Mouse (Mus musculus): ENCODE results near the gene Dhfr. TPM values are rescaled to one million over a fixed set of nuclear protein-coding genes. Genes with fewer than 3 reads are reported as not detected.

Gene Dhfr
- total RNA-seq, 2 experiments from 2014 or later: 7.9 to 8.4 TPM

- DNase-seq: no peak
Observed at GRCm38 (mm10) chr13:92393047-92393661, 38.6 kb downstream of the Dhfr start.

GRCm38 (mm10) chr13:92398491-92399384 lies 44.2 kb downstream of the Dhfr start:
- no peak for DNase-seq

GRCm38 (mm10) chr13:92402063-92402462 lies 47.5 kb downstream of the Dhfr start:
- DNase-seq: no peak

- no peak for DNase-seq
Observed at GRCm38 (mm10) chr13:92403496-92403895, 49.0 kb downstream of the Dhfr start.

- no peak for DNase-seq
Observed at GRCm38 (mm10) chr13:92410486-92410885, 56.0 kb downstream of the Dhfr start.

GRCm38 (mm10) chr13:92419630-92420029 lies 65.1 kb downstream of the Dhfr start:
- no peak for DNase-seq

- DNase-seq: no peak
Observed at GRCm38 (mm10) chr13:92423711-92424110, 69.2 kb downstream of the Dhfr start.

- peak; percentile 26 for DNase-seq
Observed at GRCm38 (mm10) chr13:92425758-92426264, 71.3 kb downstream of the Dhfr start, which contains the start of gene Ankrd34b. Ankrd34b (plus strand) TSS chr13:92425896.

- peak; percentile 22 for DNase-seq
Observed at GRCm38 (mm10) chr13:92426294-92427051, 71.9 kb downstream of the Dhfr start.

GRCm38 (mm10) chr13:92427351-92427855 lies 72.9 kb downstream of the Dhfr start:
- DNase-seq: peak; percentile 9

Other genes with a start within 250 kb of the Dhfr start
- 1 to 10 TPM; 1.2 to 1.3 TPM for gene Rasgrf2, start 223.1 kb upstream of the Dhfr start, total RNA-seq (2021)
- gene Gm20379, start 48.7 kb upstream of the Dhfr start, total RNA-seq (2021): not detected
- 10 to 100 TPM; 14.2 to 14.5 TPM for gene Msh3, start 277 bp downstream of the Dhfr start, total RNA-seq (2021)
- gene Ankrd34b, start 71.2 kb downstream of the Dhfr start, total RNA-seq (2021): under 1 TPM; 0.07 to 0.19 TPM
- gene Fam151b, start 129.3 kb downstream of the Dhfr start, total RNA-seq (2021): 1 to 10 TPM; 2.6 to 3.4 TPM
- gene Zfyve16, start 176.1 kb downstream of the Dhfr start, total RNA-seq (2021): 10 to 100 TPM; 19.2 to 20.3 TPM
- gene Spz1, start 221.4 kb downstream of the Dhfr start, total RNA-seq (2021): not detected